Mouse (Mus musculus) liver, postnatal 0 days (tissue): Measurements from ENCODE around the gene Purb. TPM values are rescaled to one million over a fixed set of nuclear protein-coding genes. Genes with fewer than 3 reads are reported as not detected.

Source experiments
- ATAC-seq: fragments of 200-750 bp; cut with Nextera tagmentation; 2 replicates; pipeline ENCODE4 v1.8.0; 2017; ENCODE audit warnings: mild to moderate bottlenecking, moderate library complexity
- DNase-seq: peaks from one replicate; pipeline ENCODE4 v3.0.0-alpha.2; 2016
- H3K27ac ChIP-seq: fragments of 300-500 bp; sonication (generic); 2 replicates; pipeline ENCODE4 v1.5.1; 2014; ENCODE audit warnings: antibody characterized with exemption, moderate library complexity, mild to moderate bottlenecking, low read depth
- H3K27me3 ChIP-seq: fragments of 300-500 bp; sonication (generic); 2 replicates; pipeline ENCODE4 v1.6.1; 2014; ENCODE audit warnings: low read length, control low read depth, mixed read lengths; ENCODE audit not compliant: insufficient read depth
- H3K36me3 ChIP-seq: fragments of 300-500 bp; sonication (generic); replicated peaks from 2 replicates; pipeline ENCODE4 v1.6.1; 2014; ENCODE audit warnings: mild to moderate bottlenecking, control low read depth, low read length, moderate library complexity, mixed read lengths; ENCODE audit not compliant: insufficient read depth
- H3K4me1 ChIP-seq: fragments of 300-500 bp; sonication (generic); 2 replicates; pipeline ENCODE4 v1.6.1; 2014; ENCODE audit warnings: antibody characterized with exemption, mild to moderate bottlenecking, control low read depth; ENCODE audit not compliant: insufficient read depth
- H3K4me2 ChIP-seq: fragments of 300-500 bp; sonication (generic); 2 replicates; pipeline ENCODE4 v1.6.1; 2014; ENCODE audit warnings: low read depth, mild to moderate bottlenecking, low read length, moderate library complexity, mixed read lengths
- H3K4me3 ChIP-seq: fragments of 300-500 bp; sonication (generic); 2 replicates; pipeline ENCODE4 v1.5.1; 2014; ENCODE audit warnings: low read depth, low read length
- H3K9ac ChIP-seq: fragments of 300-500 bp; sonication (generic); replicated peaks from 2 replicates; pipeline ENCODE4 v1.6.1; 2014; ENCODE audit warnings: mild to moderate bottlenecking, moderate library complexity
- H3K9me3 ChIP-seq: fragments of 300-500 bp; sonication (generic); 2 replicates; pipeline ENCODE4 v1.6.1; 2016; ENCODE audit warnings: mild to moderate bottlenecking, control low read depth, low read length, mixed read lengths
- CTCF ChIP-seq: sonication (generic); IDR thresholded peaks from 2 replicates; pipeline ENCODE4 v1.5.1; 2016; ENCODE audit warnings: antibody characterized with exemption, low read depth
- EP300 ChIP-seq: IDR thresholded peaks from 2 replicates; pipeline ENCODE4 v1.6.1; 2016; ENCODE audit warnings: antibody characterized with exemption, low read depth, mild to moderate bottlenecking
- WGBS: fragments of 180-500 bp; shearing (Covaris S2); extraction: QIAGEN DNeasy Blood & Tissue Kit; methylation state at CpG from one replicate; pipeline ENCODE4 v1.1.7; 2014; ENCODE audit not compliant: insufficient replicate concordance; 5-methylcytosine and 5-hydroxymethylcytosine counted together
- polyA plus RNA-seq: library from polyadenylated mRNA; unstranded; fragments of >200 nt; fragmentation: Nextera tagmentation; extraction: Ambion mirVana; gene quantifications from 2 replicates; pipeline ENCODE4 v1.2.1, GENCODE M21; 2015

Gene Purb
- polyA plus RNA-seq, 1 experiment from 2014 or later: 6.1 TPM

DNA sequence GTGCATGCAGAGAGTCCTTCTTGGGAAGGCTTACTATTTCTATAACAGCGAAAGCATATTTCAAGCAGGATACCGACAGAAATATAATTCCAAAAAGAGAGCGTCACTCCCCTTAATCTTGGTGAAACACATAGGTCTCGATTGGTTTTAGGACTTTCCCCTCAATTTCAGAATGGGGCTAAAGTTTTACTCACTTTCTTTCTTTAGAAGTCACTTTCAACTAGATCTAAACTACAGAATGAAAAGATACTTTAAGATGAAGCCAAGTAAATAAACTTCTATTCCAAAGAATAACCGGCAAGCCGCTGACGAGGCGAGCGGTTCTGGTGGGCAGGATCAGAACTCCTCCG is 32.0 kb downstream of the Purb start:
- Histone ChIP-seq H3K27me3 (no peaks in the 10 kb centered on the region), H3K4me1 (peaks cover 4% of the 10 kb centered on the region; the same call in 1 of the 2 replicates), H3K36me3 (peaks cover 15% of the 10 kb centered on the region), H3K4me2 (peak overlapping the region; percentile 82), H3K27ac (peak overlapping the region; percentile 90), H3K9ac (peak overlapping the region; percentile 87), H3K9me3 (no peaks in the 10 kb centered on the region), H3K4me3 (peak overlapping the region; percentile 69)
- no peak for DNase-seq
- no peak for TF ChIP-seq EP300
- no peak for TF ChIP-seq CTCF
- ATAC-seq: no peak
- under 1% methylated on average over 10 of the region's 10 CpGs for WGBS

DNA sequence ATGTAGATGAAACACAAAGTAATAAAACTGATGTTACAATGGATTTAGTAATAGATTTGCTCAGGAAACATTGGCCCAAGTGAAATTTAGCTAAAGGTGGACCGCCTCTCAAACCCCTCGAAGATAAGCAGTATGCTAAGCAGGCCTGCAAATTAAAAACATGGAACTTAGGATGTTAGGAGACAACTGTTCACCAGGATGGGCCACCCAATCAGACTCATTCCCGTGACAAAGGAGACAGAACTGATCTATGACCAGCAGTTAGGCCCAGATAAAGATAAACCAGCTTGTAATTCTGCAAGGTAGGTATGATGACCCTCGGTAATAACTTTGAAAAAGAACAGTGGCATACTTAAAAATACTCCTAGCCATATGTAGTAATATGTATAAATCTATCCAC is 32.6 kb downstream of the Purb start:
- Histone ChIP-seq H3K4me2 (peak overlapping the region; percentile 82), H3K4me1 (peaks cover 4% of the 10 kb centered on the region; the same call in 1 of the 2 replicates), H3K27me3 (no peaks in the 10 kb centered on the region), H3K36me3 (peaks cover 18% of the 10 kb centered on the region), H3K4me3 (peak overlapping the region; percentile 69), H3K9ac (peak overlapping the region; percentile 87), H3K27ac (peak overlapping the region; percentile 90), H3K9me3 (no peaks in the 10 kb centered on the region)
- DNase-seq (no peak), ATAC-seq (no peak)
- TF ChIP-seq CTCF (no peak), EP300 (no peak)
- 42% methylated on average over 4 of the region's 4 CpGs for WGBS

DNA sequence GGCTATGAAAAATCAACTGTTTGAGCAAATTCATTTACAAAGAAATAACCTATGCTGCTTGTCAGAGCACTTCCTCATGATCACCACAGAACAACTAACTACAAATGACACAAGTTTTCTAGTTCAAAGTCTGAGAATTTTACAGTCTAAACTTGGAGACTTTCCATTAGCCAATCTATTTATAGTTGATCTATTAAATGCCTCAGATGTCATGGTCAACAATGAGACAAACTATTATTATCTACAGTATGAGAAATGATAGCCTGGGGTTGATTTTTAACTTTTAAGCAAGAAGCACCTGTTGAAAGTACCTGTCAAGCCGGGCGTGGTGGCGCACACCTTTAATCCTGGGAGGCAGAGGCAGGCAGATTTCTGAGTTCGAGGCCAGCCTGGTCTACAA is 33.2 kb downstream of the Purb start:
- DNase-seq (no peak), ATAC-seq (no peak)
- peak overlapping the region; percentile 82 for H3K4me2 ChIP-seq
- 86% methylated on average over 4 of the region's 4 CpGs for WGBS
- no peak for TF ChIP-seq EP300
- TF ChIP-seq CTCF: no peak
- H3K4me3 ChIP-seq: peak overlapping the region; percentile 69
- H3K36me3 ChIP-seq: peaks cover 22% of the 10 kb centered on the region
- no peaks in the 10 kb centered on the region for H3K9me3 ChIP-seq
- H3K27me3 ChIP-seq: no peaks in the 10 kb centered on the region
- H3K4me1 ChIP-seq: peaks cover 4% of the 10 kb centered on the region; the same call in 1 of the 2 replicates
- no peak overlapping the region for H3K27ac ChIP-seq
- no peak overlapping the region for H3K9ac ChIP-seq

DNA sequence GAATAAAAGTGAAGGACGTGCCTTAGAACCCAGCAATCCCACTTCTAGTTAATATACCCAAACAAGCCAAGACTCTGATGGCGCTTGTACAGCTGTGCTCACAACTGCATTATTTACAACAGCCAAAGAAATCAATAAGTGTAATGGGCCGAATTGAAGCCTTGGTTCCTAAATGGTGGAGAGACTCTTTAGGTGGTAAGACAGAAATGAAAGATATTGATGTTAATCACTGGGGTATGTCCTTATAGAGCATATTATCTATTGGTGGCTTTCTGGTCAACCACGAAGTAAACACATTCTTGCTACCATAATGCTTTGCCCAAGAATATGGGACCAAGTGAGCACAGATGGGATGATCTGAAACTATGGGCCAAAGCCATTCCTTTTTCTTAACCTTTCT is 35.5 kb downstream of the Purb start:
- Histone ChIP-seq H3K4me1 (peaks cover 4% of the 10 kb centered on the region; the same call in 1 of the 2 replicates), H3K9me3 (no peaks in the 10 kb centered on the region), H3K27me3 (no peaks in the 10 kb centered on the region), H3K4me2 (no peak overlapping the region), H3K9ac (no peak overlapping the region), H3K27ac (no peak overlapping the region), H3K4me3 (no peak overlapping the region), H3K36me3 (peaks cover 41% of the 10 kb centered on the region)
- WGBS: 88% methylated on average over 4 of the region's 4 CpGs
- DNase-seq: no peak
- no peak for ATAC-seq
- TF ChIP-seq EP300: no peak
- no peak for TF ChIP-seq CTCF

DNA sequence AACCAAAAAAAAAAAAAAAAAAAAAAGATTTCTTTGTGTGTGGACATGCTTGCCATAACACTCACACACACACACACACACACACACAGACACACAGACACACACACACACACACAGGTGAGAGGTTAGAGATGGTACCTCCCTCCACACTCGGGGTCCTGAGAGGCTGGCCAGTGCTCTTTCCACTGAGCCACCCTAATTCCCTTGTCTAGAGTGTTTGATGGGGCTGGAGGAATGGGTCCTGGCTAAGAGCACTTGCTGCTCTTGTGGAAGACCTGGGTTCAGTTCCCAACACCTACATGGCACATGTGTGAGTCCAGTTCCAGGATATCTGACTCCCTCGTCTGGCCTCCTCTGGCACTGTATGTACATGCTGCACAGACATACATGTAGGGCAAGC is 38.0 kb downstream of the Purb start:
- no peak for ATAC-seq
- 92% methylated on average over 2 of the region's 2 CpGs for WGBS

DNA sequence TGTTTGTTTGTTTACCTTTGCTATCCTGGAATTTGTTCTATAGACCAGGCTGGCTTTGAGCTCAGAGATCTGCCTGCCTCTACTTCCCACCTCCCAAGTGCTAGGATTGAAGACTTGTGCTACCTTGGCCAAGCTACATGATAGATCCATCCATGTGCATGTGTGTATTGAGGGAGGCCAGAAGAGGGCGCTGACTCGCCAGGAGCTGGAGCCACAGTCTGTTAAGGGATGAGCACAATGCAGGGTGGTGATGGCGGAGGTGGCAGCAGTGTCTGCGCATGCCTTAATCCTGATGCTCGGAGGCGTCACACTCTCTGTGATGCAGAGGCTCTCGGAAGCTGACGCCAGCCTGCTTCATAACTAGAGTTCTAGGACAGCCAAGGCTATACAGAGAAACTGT is 39.3 kb downstream of the Purb start:
- Histone ChIP-seq H3K36me3 (peaks cover 77% of the 10 kb centered on the region), H3K9me3 (no peaks in the 10 kb centered on the region), H3K9ac (no peak overlapping the region), H3K27me3 (no peaks in the 10 kb centered on the region), H3K4me2 (no peak overlapping the region), H3K27ac (no peak overlapping the region), H3K4me1 (0 out of 2 replicates have a peak, but pooled peaks cover 10% of the 10 kb centered on the region), H3K4me3 (no peak overlapping the region)
- peak; percentile 71 for ATAC-seq
- DNase-seq: peak; percentile 74
- peak; percentile 88 for TF ChIP-seq CTCF
- no peak for TF ChIP-seq EP300
- 65% methylated on average over 8 of the region's 8 CpGs for WGBS

More for the DNA sequence above, 38.0 kb downstream of the Purb start:
- Histone ChIP-seq H3K27ac (no peak overlapping the region), H3K27me3 (no peaks in the 10 kb centered on the region), H3K4me3 (no peak overlapping the region), H3K9me3 (no peaks in the 10 kb centered on the region), H3K9ac (no peak overlapping the region), H3K4me1 (0 out of 2 replicates have a peak, but pooled peaks cover 4% of the 10 kb centered on the region), H3K4me2 (no peak overlapping the region), H3K36me3 (peaks cover 66% of the 10 kb centered on the region)
- no peak for DNase-seq
- TF ChIP-seq EP300 (no peak), CTCF (no peak)

DNA sequence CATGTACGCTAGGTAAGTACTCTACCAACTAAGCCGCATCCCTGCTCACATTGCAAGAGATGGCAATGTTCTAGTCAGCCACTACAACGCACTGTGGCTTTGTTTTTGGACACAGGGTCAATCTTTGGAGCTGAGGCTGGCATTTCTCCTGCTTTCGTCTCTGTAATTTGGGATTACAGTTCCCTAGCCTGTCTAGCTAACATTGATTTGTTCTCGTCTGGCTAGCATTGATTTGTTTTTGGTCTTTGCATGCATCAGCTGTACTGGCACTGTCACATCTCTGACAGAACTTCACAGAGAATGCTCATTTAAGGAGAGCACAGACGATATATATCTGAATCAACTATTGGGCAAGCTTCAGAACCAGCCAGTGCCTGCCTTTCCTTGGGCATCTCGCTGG is 45.5 kb downstream of the Purb start:
- H3K4me1 ChIP-seq: peaks cover 18% of the 10 kb centered on the region
- no peak overlapping the region for H3K4me3 ChIP-seq
- 80% methylated on average over 7 of the region's 7 CpGs for WGBS
- TF ChIP-seq EP300 (no peak), CTCF (no peak)
- H3K27me3 ChIP-seq: no peaks in the 10 kb centered on the region
- H3K27ac ChIP-seq: peak overlapping the region; percentile 68
- peaks cover 96% of the 10 kb centered on the region for H3K36me3 ChIP-seq
- DNase-seq (no peak), ATAC-seq (peak; percentile 83)
- H3K9ac ChIP-seq: no peak overlapping the region
- no peak overlapping the region for H3K4me2 ChIP-seq
- no peaks in the 10 kb centered on the region for H3K9me3 ChIP-seq
